In the genomic region with DNA sequence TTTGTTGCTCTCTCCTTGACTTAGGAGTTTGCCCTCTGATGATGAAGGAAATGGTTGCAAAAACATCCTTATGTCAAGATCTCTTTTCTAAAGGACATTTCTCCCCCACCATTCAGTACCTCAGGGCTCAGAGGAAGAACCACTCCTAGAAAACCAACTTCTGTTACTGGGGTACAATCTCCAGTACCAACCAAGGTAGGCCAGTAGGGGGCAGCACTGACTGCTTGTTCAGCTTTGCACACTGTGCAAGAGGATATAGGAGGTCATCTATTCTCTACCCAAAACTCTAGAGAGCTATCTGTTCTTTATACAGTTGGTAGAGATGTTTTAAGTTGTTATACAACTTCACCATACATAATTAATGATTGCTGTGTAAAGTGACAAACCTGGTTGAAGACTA, we compare ENCODE assay signal across 11 mouse cellular contexts. TPM values are rescaled to one million over a fixed set of nuclear protein-coding genes. Genes with fewer than 3 reads are reported as not detected.
DNase-seq lines count a peak whose midpoint lies in the region; ATAC-seq lines count a peak whose summit lies in the region.
"Had no signal": no experiment of that assay in that cellular context is flagged by ENCODE, and none has a peak within 500 bp of the region (broad histone marks: within the 10 kb centered on the region; RNA-seq: fewer than 3 reads in every experiment).

No protein-coding gene starts in this region.

- H3K27me3 ChIP-seq in limb, embryonic 11.5 days (ENCODE audit: control insufficient read depth, insufficient read depth, low read length) = 0 out of 2 replicates have a peak, but pooled peaks cover 3% of the 10 kb centered on the region
- H3K27me3 ChIP-seq: embryonic facial prominence, embryonic 15.5 days had no signal

- H3K4me3 ChIP-seq in limb, embryonic 11.5 days (ENCODE audit: low read depth, low read length) = no peak overlapping the region
- H3K4me3 ChIP-seq: embryonic facial prominence, embryonic 15.5 days; limb, embryonic 15.5 days had no signal

- ATAC-seq in hematopoietic stem cell, adult 5-6 weeks (replicated peaks in 1 of 2; ENCODE audit: insufficient read depth in 1 of 2, low FRiP score in 2 of 2, low TSS enrichment in 1 of 2, low read depth in 1 of 2, poor library complexity in 2 of 2, severe bottlenecking in 2 of 2) = peak; percentile 74 to 86; a peak in 3 of 4 replicates
- ATAC-seq in limb, embryonic 11.5 days (ENCODE audit: insufficient number of reproducible peaks, low FRiP score, low TSS enrichment, low read depth) = no peak

- peak; percentile 19 for DNase-seq in ovary, postnatal 10 days (ENCODE audit: low spot score)
- DNase-seq in ovary, adult 18-20 months (ENCODE audit: low spot score) = no peak
- peak; percentile 25 for DNase-seq in adrenal gland, adult 8-10 months
- peak; percentile 67 for DNase-seq in embryo, embryonic 10.5 days (ENCODE audit: low spot score)
- DNase-seq in limb, embryonic 11.5 days (ENCODE audit: low spot score) = peak; percentile 77
- peak; percentile 59 for DNase-seq in right cerebral cortex, postnatal 4 days
- DNase-seq in spleen, adult 18-20 months = no peak

- no peak overlapping the region for H3K9ac ChIP-seq in limb, embryonic 11.5 days (ENCODE audit: low read length)
- H3K9ac ChIP-seq: embryonic facial prominence, embryonic 15.5 days; limb, embryonic 15.5 days had no signal

- peaks cover 6% of the 10 kb centered on the region for H3K36me3 ChIP-seq in limb, embryonic 11.5 days (ENCODE audit: control insufficient read depth, insufficient read depth, low read length)
- H3K36me3 ChIP-seq: embryonic facial prominence, embryonic 15.5 days had no signal

- H3K4me2 ChIP-seq in limb, embryonic 11.5 days (ENCODE audit: low read depth, severe bottlenecking) = no peak overlapping the region
- H3K4me2 ChIP-seq: embryonic facial prominence, embryonic 15.5 days; limb, embryonic 15.5 days had no signal

- H3K9me3 ChIP-seq in limb, embryonic 11.5 days (ENCODE audit: control insufficient read depth, low read length) = no peaks in the 10 kb centered on the region
- H3K9me3 ChIP-seq: embryonic facial prominence, embryonic 15.5 days; limb, embryonic 15.5 days had no signal

- no peaks in the 10 kb centered on the region for H3K4me1 ChIP-seq in limb, embryonic 11.5 days (ENCODE audit: control insufficient read depth, insufficient read depth, low read length)
- H3K4me1 ChIP-seq: embryonic facial prominence, embryonic 15.5 days; limb, embryonic 15.5 days had no signal

- H3K27ac ChIP-seq in limb, embryonic 11.5 days (replicated peaks; ENCODE audit: low read depth, low read length) = no peak overlapping the region
- H3K27ac ChIP-seq: embryonic facial prominence, embryonic 15.5 days; limb, embryonic 15.5 days had no signal

RNA-seq across cellular contexts. Expression of a gene that starts 22.9 kb away (rescaled TPM):
- total RNA-seq in adrenal gland, adult 8-10 months (2022) = 1 to 10 TPM in 3 of 4 experiments, under 1 TPM in 1; 0.90 to 2.0 (median 1.1) TPM
- not detected in 2 replicates for total RNA-seq in hematopoietic stem cell, adult 5-6 weeks (2017)
- 33.4 and 38.0 TPM in 2 replicates for polyA plus RNA-seq in limb, embryonic 11.5 days (2014; fragmentation: Nextera tagmentation; extraction: Ambion mirVana)
- polyA plus RNA-seq: small intestine, adult 2 months had no signal

Comparison
In these comparisons a context has a peak if more than half of its experiments do, and no peak if none do; other contexts are left out.
1. DNase-seq: peak in ovary, postnatal 10 days (single experiment), adrenal gland, adult 8-10 months (single experiment), embryo, embryonic 10.5 days (single experiment), limb, embryonic 11.5 days (single experiment) and right cerebral cortex, postnatal 4 days (single experiment); none in ovary, adult 18-20 months (single experiment) and spleen, adult 18-20 months (0 of 2).